Mouse (Mus musculus) lung, postnatal 36 days (tissue): Measurements from ENCODE around the gene Sh3pxd2a.

Source experiments
- DNase-seq: peaks from one replicate; pipeline ENCODE4 v3.0.0; 2022; ENCODE audit warnings: mixed read lengths

Sh3pxd2a gene

GRCm38 (mm10) chr19:47304170-47304745 lies 159.9 kb downstream of the Sh3pxd2a start:
- DNase-seq: no peak

DNA sequence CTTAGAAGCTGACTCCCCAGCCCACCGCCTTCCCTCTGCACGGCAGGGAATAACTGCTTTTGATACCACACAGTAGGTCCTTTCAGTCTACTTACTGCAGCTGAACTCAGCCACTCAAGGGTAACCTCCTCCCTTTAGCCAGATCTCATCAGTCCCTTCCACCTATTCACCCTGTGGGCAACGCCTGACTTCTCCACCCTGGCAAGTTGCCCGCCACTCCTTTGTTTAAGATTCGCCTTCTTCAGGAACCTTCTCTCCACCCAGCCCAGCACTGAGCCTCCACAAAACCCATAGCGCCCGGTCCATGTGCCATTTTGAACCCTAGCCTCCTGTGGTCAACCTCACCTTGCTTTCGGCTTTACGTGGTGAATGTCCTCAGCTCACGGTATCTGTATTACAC lies 161.1 kb downstream of the Sh3pxd2a start:
- DNase-seq: peak; percentile 80

DNA sequence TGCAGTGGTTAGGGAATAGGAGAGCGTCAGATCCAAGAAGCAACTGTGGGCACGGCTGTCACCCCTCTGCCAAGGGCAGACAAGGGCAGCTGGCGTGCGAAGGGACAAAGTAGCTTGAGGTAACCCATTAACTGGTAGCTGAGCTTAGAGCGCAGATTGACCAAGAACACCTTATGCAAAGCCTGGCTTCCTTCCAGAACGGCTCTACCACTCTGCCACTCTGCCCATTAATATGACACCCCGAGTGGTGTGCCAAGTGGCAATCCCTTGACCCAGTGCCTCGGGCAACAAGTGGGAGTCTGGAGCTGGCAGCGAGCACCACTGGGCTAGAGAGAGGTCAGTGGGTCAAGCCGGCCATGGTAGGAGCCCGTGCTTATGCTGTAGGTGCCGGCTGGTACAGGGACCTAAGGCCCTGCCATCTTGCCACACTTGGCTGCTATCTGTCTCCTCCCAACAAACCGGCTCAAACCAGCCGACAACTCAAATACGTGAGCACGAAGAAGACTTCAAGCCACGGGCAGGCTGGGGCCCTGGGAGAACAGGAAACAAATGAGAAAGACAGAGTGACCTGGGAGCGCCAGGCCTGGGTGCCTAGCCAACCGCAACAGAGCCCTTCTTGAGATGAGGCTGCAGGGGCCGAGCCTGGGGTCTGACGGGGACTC lies 161.9 kb downstream of the Sh3pxd2a start:
- DNase-seq: peak; percentile 82

DNA sequence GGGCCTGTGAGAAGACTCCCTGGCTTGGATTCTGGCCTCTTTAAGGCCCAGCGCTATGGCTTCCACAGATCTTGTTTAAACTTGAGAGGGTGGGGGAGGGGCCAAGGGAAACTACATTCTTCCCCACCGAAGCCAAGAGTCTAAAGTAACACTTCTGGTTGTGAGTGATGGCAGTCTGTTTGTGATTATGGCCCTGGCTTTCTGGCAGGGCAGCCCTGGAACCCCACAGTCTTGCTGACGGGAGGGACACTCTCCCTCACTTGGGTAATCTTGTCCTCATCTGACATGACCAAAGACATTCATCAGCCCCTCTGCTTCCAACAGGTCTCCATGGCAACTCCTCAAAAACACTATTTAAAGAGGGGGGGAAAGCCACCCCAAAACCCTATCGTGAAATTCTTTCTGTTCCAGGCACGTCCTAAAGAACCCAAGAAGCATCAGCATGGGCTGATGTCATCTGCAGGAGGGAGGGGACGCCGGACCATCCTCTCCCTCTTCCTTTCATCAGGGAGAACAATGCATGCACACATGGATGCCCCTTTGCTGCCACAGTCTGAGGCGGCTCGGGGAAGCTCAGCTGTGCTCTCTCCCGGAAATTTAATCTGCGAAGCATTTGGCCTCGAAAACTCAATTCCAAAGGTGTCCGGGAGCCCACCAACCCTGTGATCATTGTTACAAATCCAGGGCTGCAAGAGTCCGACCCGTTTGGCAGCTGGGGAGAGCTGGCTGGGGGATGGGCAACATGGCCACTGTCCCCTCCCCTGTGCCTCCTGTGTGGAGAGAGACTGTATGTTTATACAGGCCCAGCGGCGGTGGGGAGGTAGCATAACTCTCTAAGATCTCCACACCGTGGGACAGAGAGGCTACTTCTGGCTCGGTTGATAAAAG lies 162.7 kb downstream of the Sh3pxd2a start:
- peak; percentile 34 for DNase-seq

- DNase-seq: peak; percentile 19
These were observed 166.1 kb downstream of the Sh3pxd2a start for GRCm38 (mm10) chr19:47298100-47298499.

DNA sequence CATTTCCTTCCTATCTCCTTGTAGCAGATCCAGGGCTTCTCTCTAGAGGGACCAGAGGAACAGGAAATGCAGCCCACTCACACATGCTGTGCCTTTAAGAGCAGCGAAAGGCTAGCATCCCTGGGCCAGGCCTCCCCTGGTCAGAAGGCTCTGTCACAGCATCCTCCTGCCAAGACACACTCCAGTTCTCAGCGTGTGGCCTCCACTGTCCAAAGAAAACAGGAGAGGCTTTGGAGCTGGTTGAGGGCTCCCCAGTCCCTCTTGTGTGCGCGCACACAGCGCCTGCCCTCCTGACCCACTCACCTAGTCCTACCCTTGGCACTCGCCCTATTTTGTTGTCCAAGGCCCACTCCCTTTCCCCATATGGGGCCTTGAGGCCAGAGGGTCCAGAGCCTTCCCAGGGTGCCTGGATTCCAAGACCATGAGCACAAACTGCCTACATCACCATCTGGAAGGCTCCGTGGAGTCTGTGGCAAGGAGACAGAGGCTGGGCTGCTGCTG lies 171.7 kb downstream of the Sh3pxd2a start:
- DNase-seq: no peak

DNA sequence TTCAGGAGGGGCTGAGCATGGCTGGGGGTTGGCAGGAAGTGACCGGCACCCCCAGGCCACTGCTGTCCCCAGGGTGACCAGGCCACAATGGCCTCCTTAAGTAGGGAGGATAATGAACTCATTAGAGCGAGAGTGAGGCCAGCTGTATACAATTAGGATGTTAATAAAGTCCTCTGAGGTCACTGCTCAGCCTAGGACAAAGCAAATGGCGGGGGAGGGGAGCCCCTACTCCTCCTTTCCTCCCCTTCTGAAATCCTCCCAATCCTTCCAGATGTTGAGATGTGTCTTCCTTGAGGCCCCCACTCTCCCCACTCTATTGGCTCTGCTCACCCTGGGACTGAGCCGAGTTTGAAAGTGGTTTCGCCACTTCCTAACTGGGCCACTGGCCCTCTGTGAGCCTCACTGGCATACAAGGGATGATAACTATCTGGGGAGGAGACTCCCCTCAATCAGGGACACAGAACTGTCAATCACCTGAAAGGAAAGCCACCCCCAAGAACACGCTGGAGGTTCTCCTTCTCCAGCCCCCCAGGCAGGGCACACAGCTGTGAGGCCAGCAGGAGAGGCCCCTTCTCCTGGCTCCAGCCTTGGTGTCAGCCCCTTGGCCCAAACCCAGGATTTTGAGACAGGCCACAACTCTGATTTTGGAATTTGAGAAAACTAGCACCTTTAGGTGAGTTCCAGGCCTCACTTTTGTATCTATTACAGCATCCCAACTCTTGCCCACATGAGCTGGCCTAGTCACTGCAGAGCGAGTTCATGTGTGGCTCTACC lies 172.7 kb downstream of the Sh3pxd2a start:
- no peak for DNase-seq

- DNase-seq: no peak
These were observed 177.2 kb downstream of the Sh3pxd2a start for GRCm38 (mm10) chr19:47286886-47287450.

DNA sequence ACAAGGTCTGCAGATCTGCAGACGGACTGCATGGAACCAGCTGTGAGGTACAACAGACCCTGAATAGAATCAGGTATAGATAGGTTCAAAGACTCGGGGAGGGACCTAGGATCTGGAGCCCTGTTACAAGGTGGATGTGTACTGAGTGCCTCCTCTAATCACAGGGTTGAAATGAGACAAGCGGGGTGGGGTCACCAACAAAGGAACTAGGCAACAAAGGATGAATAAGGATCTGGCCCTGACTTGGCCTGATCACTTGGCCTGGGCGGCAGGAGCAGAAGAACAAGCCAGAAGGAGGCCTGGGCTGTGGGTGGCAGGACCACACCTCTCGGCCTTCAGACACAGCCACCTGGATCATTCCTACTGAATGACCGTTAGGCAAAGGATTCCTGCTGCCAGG lies 178.6 kb downstream of the Sh3pxd2a start:
- no peak for DNase-seq

- no peak for DNase-seq
These were observed 181.4 kb downstream of the Sh3pxd2a start for GRCm38 (mm10) chr19:47282688-47283215.

DNA sequence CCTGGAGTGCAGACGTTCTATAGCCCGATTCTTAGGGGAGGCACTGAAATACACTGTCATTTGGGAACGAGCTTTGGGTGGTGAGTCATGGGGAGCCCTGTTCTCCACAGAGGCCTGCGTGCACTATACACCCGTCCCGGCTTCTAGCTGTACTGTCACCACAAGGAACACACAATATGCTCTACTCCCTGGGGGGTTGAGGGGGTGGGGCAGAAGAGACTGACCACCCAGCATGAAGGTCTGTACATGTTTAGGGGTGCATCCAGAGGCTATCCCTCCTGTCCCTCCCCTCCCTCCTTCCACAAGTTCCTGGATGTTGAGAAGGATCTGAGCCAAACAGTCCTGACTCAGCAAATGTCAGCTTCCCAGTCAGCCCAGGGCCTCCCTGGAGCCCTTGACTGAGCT lies 182.1 kb downstream of the Sh3pxd2a start:
- no peak for DNase-seq

GRCm38 (mm10) chr19:47280894-47281293 lies 183.3 kb downstream of the Sh3pxd2a start:
- DNase-seq: peak; percentile 25

- DNase-seq: peak; percentile 81
These were observed 184.2 kb downstream of the Sh3pxd2a start for GRCm38 (mm10) chr19:47279788-47280532.

DNA sequence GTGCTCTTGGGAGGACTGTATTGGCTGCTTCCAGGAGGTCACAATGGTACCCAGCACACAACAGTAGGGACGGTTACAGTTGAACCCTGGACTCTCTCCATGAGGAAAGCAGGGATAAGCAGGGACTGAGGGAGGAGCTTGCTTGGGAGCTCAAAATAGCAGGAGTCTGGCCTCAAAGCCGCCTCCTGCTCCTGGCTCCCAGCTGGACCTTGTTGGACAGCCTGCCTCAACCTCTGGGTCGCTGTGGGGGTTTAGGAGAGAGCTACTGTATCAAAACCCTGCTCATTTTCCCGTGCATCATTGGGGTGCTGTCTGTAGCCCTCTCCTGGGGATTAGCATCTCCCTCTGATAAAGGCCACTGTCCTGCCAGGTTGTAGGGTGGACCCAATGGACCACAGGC lies 184.8 kb downstream of the Sh3pxd2a start:
- peak; percentile 21 for DNase-seq

- peak; percentile 66 for DNase-seq
These were observed 187.5 kb downstream of the Sh3pxd2a start for GRCm38 (mm10) chr19:47276730-47277129.

GRCm38 (mm10) chr19:47270520-47270919 lies 193.7 kb downstream of the Sh3pxd2a start:
- DNase-seq: no peak

GRCm38 (mm10) chr19:47269729-47270128 lies 194.5 kb downstream of the Sh3pxd2a start:
- DNase-seq: peak; percentile 34

GRCm38 (mm10) chr19:47267066-47267465 lies 197.1 kb downstream of the Sh3pxd2a start:
- DNase-seq: no peak

GRCm38 (mm10) chr19:47266070-47266801 lies 198.0 kb downstream of the Sh3pxd2a start:
- peak; percentile 35 for DNase-seq

- peak; percentile 91 for DNase-seq
These were observed 199.7 kb downstream of the Sh3pxd2a start for GRCm38 (mm10) chr19:47264322-47265092.
